Mouse (Mus musculus): ENCODE data around the gene Nt5c3b.

GRCm38 (mm10) chr11:100490951-100491350 is 49.3 kb upstream of the Nt5c3b start:
- TF ChIP-seq CTCF (IDR thresholded peaks at IDR 0.05; ENCODE audit: low read depth) = peak; percentile 11; the same call in 1 of the 2 replicates
- TF ChIP-seq EP300 (IDR thresholded peaks at IDR 0.05; ENCODE audit: low read depth) = no peak
